Mouse (Mus musculus) retina, embryonic 14.5 days (tissue): ENCODE measurements around the gene Vps26c.
"Not testable (repeated sequence)": the region's sequence is repeated elsewhere in the genome, so short reads cannot be mapped to it uniquely, and the experiment has no call there.

Experiments
- DNase-seq: peaks from one replicate; pipeline ENCODE4 v3.0.0-alpha.2; 2015; ENCODE audit warnings: low spot score

Vps26c gene

GRCm38 (mm10) chr16:94487341-94487740 is 39.3 kb downstream of the Vps26c start:
- no peak for DNase-seq

GRCm38 (mm10) chr16:94484752-94485535 is 41.7 kb downstream of the Vps26c start:
- DNase-seq: no peak

- no peak for DNase-seq
Observed at GRCm38 (mm10) chr16:94473086-94473822, 53.4 kb downstream of the Vps26c start.

GRCm38 (mm10) chr16:94472515-94472951 is 54.1 kb downstream of the Vps26c start:
- DNase-seq: peak; percentile 27

- no peak for DNase-seq
Observed at GRCm38 (mm10) chr16:94468391-94468790, 58.2 kb downstream of the Vps26c start.

- no peak for DNase-seq
Observed at GRCm38 (mm10) chr16:94467337-94468055, 59.1 kb downstream of the Vps26c start.

- not testable (repeated sequence) for DNase-seq
Observed at GRCm38 (mm10) chr16:94466317-94466716, 60.3 kb downstream of the Vps26c start.

- no peak for DNase-seq
Observed at GRCm38 (mm10) chr16:94465900-94466299, 60.7 kb downstream of the Vps26c start.

GRCm38 (mm10) chr16:94464067-94464466 is 62.6 kb downstream of the Vps26c start:
- DNase-seq: no peak

GRCm38 (mm10) chr16:94454146-94454545 is 72.5 kb downstream of the Vps26c start:
- DNase-seq: no peak

- DNase-seq: no peak
Observed at GRCm38 (mm10) chr16:94452768-94453167, 73.9 kb downstream of the Vps26c start.

GRCm38 (mm10) chr16:94451545-94452488 is 74.8 kb downstream of the Vps26c start:
- no peak for DNase-seq

- DNase-seq: no peak
Observed at GRCm38 (mm10) chr16:94449632-94450031, 77.0 kb downstream of the Vps26c start.

GRCm38 (mm10) chr16:94449151-94449550 is 77.5 kb downstream of the Vps26c start:
- DNase-seq: peak; percentile 9
